Mouse (Mus musculus): ENCODE measurements at regions not wholly inside any gene's neighbourhood (a gene's known extent, or its start where the extent isn't known, plus 50 kb on each side); places are given as distances from the start of the nearest gene placed in this dataset.

- DNase-seq: no peak
Measured at GRCm38 (mm10) chr16:78156876-78157232, 144.4 kb upstream of the Cxadr start.

- peak; percentile 43 for DNase-seq
Measured at GRCm38 (mm10) chr16:78156138-78156875, 145.0 kb upstream of the Cxadr start.

GRCm38 (mm10) chr16:78153899-78154605 is 147.2 kb upstream of the Cxadr start:
- DNase-seq: no peak

GRCm38 (mm10) chr16:78144146-78144545 is 157.1 kb upstream of the Cxadr start:
- no peak for DNase-seq

GRCm38 (mm10) chr16:78135501-78135900 is 165.8 kb upstream of the Cxadr start:
- DNase-seq: peak; percentile 39

GRCm38 (mm10) chr16:78134531-78134930 is 166.8 kb upstream of the Cxadr start:
- DNase-seq: no peak

GRCm38 (mm10) chr16:78121668-78122067 is 179.6 kb upstream of the Cxadr start:
- no peak for DNase-seq

- DNase-seq: no peak
Measured at GRCm38 (mm10) chr16:78120346-78120899, 180.9 kb upstream of the Cxadr start.

- no peak for DNase-seq
Measured at GRCm38 (mm10) chr16:78104246-78104645, 197.0 kb upstream of the Cxadr start.

GRCm38 (mm10) chr16:78101415-78102326 is 199.6 kb upstream of the Cxadr start:
- no peak for DNase-seq

GRCm38 (mm10) chr16:78099842-78100241 is 201.4 kb upstream of the Cxadr start:
- no peak for DNase-seq

GRCm38 (mm10) chr16:78099114-78099513 is 202.2 kb upstream of the Cxadr start:
- DNase-seq: no peak

GRCm38 (mm10) chr16:78098555-78098954 is 202.7 kb upstream of the Cxadr start:
- no peak for DNase-seq

- DNase-seq: no peak
Measured at GRCm38 (mm10) chr16:78096571-78096970, 204.7 kb upstream of the Cxadr start.

- DNase-seq: no peak
Measured at GRCm38 (mm10) chr16:78090155-78090554, 211.1 kb upstream of the Cxadr start.

- DNase-seq: no peak
Measured at GRCm38 (mm10) chr16:78067532-78068118, 233.7 kb upstream of the Cxadr start.

GRCm38 (mm10) chr16:78060516-78060915 is 240.8 kb upstream of the Cxadr start:
- DNase-seq: no peak

- no peak for DNase-seq
Measured at GRCm38 (mm10) chr16:78057549-78057948, 243.7 kb upstream of the Cxadr start.

- DNase-seq: no peak
Measured at GRCm38 (mm10) chr16:78052133-78052532, 249.2 kb upstream of the Cxadr start.

- DNase-seq: no peak
Measured at GRCm38 (mm10) chr16:78040149-78040920, 261.0 kb upstream of the Cxadr start.

GRCm38 (mm10) chr16:78019605-78020285 is 281.5 kb upstream of the Cxadr start:
- no peak for DNase-seq

Data from adrenal gland, postnatal 14 days (tissue).